Mouse (Mus musculus): Measurements from ENCODE around the gene Aldh9a1. TPM values are rescaled to one million over a fixed set of nuclear protein-coding genes. Genes with fewer than 3 reads are reported as not detected.

Aldh9a1 gene
- total RNA-seq, 2 experiments from 2014 or later: 11.0 to 16.8 TPM

Small RNA genes within 50 kb of the gene (microRNA-seq; reads per million reads assigned to microRNA genes)
- not detected for gene Gm25911

Other genes starting within 250 kb of the Aldh9a1 start
- gene Uck2, start 64.7 kb upstream of the Aldh9a1 start, total RNA-seq (2021): 10 to 100 TPM; 26.9 to 29.9 TPM
- 10 to 100 TPM; 45.2 to 50.6 TPM for gene Tmco1, start 41.6 kb upstream of the Aldh9a1 start, total RNA-seq (2021)
- 10 to 100 TPM; 29.3 to 31.7 TPM for gene Mgst3, start 43.9 kb downstream of the Aldh9a1 start, total RNA-seq (2021)
- under 1 TPM; 0.25 to 0.31 TPM for gene Lrrc52, start 116.8 kb downstream of the Aldh9a1 start, total RNA-seq (2021)
- gene Rxrg, start 248.4 kb downstream of the Aldh9a1 start, total RNA-seq (2021): 10 to 100 TPM; 35.8 to 38.0 TPM